Mouse (Mus musculus): ENCODE data around the gene Psmb11. TPM values are rescaled to one million over a fixed set of nuclear protein-coding genes. Genes with fewer than 3 reads are reported as not detected.

Psmb11 gene
- polyA plus RNA-seq, 2 experiments: 0.01 TPM; not detected in 1

GRCm38 (mm10) chr14:54653496-54653895 lies 32.3 kb downstream of the Psmb11 start:
- Histone ChIP-seq H3K4me3 (replicated peaks; ENCODE audit: low read length) (peak overlapping the region; percentile 51), H3K4me1 (ENCODE audit: control insufficient read depth, insufficient read depth, low read length) (peaks cover 12% of the 10 kb centered on the region), H3K4me2 (replicated peaks; ENCODE audit: low read depth, low read length, severe bottlenecking) (peak overlapping the region; percentile 74), H3K27me3 (ENCODE audit: control insufficient read depth, insufficient read depth, low read length) (no peaks in the 10 kb centered on the region), H3K36me3 (ENCODE audit: control insufficient read depth, insufficient read depth, low read length) (peaks cover 64% of the 10 kb centered on the region), H3K9me3 (ENCODE audit: control insufficient read depth, low read length) (no peaks in the 10 kb centered on the region), H3K27ac (replicated peaks; ENCODE audit: low read depth, low read length) (peak overlapping the region; percentile 49), H3K9ac (ENCODE audit: low read depth, low read length, severe bottlenecking) (peak overlapping the region; percentile 61)
- peak; percentile 79; the same call in 1 of the 2 replicates for TF ChIP-seq POLR2A (IDR thresholded peaks at IDR 0.05; ENCODE audit: borderline replicate concordance, extremely low read depth, insufficient read depth, insufficient read length)
- ATAC-seq (ENCODE audit: low FRiP score, low read depth) (peak; percentile 87), DNase-seq (ENCODE audit: low spot score) (peak; percentile 89)
- WGBS: under 1% methylated on average over 12 of the region's 12 CpGs

GRCm38 (mm10) chr14:54660009-54660408 lies 38.8 kb downstream of the Psmb11 start:
- no peak overlapping the region for H3K27ac ChIP-seq (replicated peaks; ENCODE audit: low read depth, low read length)
- no peak overlapping the region for H3K4me3 ChIP-seq (replicated peaks; ENCODE audit: low read length)
- H3K36me3 ChIP-seq (ENCODE audit: control insufficient read depth, insufficient read depth, low read length): peaks cover 97% of the 10 kb centered on the region
- H3K9me3 ChIP-seq (ENCODE audit: control insufficient read depth, low read length): no peaks in the 10 kb centered on the region
- ATAC-seq (ENCODE audit: low FRiP score, low read depth) (no peak), DNase-seq (ENCODE audit: low spot score) (no peak)
- H3K27me3 ChIP-seq (ENCODE audit: control insufficient read depth, insufficient read depth, low read length): no peaks in the 10 kb centered on the region
- no peaks in the 10 kb centered on the region for H3K4me1 ChIP-seq (ENCODE audit: control insufficient read depth, insufficient read depth, low read length)
- WGBS: 89% methylated on average over 2 of the region's 2 CpGs
- no peak overlapping the region for H3K9ac ChIP-seq (ENCODE audit: low read depth, low read length, severe bottlenecking)
- TF ChIP-seq POLR2A (IDR thresholded peaks at IDR 0.05; ENCODE audit: borderline replicate concordance, extremely low read depth, insufficient read depth, insufficient read length): no peak
- no peak overlapping the region for H3K4me2 ChIP-seq (replicated peaks; ENCODE audit: low read depth, low read length, severe bottlenecking)

GRCm38 (mm10) chr14:54664477-54665222 lies 43.4 kb downstream of the Psmb11 start:
- 95% methylated on average over 10 of the region's 10 CpGs for WGBS
- Histone ChIP-seq H3K27me3 (ENCODE audit: control insufficient read depth, insufficient read depth, low read length) (no peaks in the 10 kb centered on the region), H3K4me1 (ENCODE audit: control insufficient read depth, insufficient read depth, low read length) (no peaks in the 10 kb centered on the region), H3K4me2 (replicated peaks; ENCODE audit: low read depth, low read length, severe bottlenecking) (no peak overlapping the region), H3K27ac (replicated peaks; ENCODE audit: low read depth, low read length) (no peak overlapping the region), H3K9me3 (ENCODE audit: control insufficient read depth, low read length) (no peaks in the 10 kb centered on the region), H3K9ac (ENCODE audit: low read depth, low read length, severe bottlenecking) (no peak overlapping the region), H3K36me3 (ENCODE audit: control insufficient read depth, insufficient read depth, low read length) (peaks cover 96% of the 10 kb centered on the region), H3K4me3 (replicated peaks; ENCODE audit: low read length) (no peak overlapping the region)
- no peak for DNase-seq (ENCODE audit: low spot score)
- TF ChIP-seq POLR2A (IDR thresholded peaks at IDR 0.05; ENCODE audit: borderline replicate concordance, extremely low read depth, insufficient read depth, insufficient read length): no peak
- no peak for ATAC-seq (ENCODE audit: low FRiP score, low read depth)

GRCm38 (mm10) chr14:54669381-54669780 lies 48.1 kb downstream of the Psmb11 start:
- Histone ChIP-seq H3K27ac (replicated peaks; ENCODE audit: low read depth, low read length) (no peak overlapping the region), H3K4me1 (ENCODE audit: control insufficient read depth, insufficient read depth, low read length) (no peaks in the 10 kb centered on the region)

GRCm38 (mm10) chr14:54674317-54674716 lies 53.1 kb downstream of the Psmb11 start:
- H3K36me3 ChIP-seq (ENCODE audit: control insufficient read depth, insufficient read depth, low read length): peaks cover 87% of the 10 kb centered on the region
- 76% methylated on average over 2 of the region's 2 CpGs for WGBS
- no peak overlapping the region for H3K9ac ChIP-seq (ENCODE audit: low read depth, low read length, severe bottlenecking)
- H3K27ac ChIP-seq (replicated peaks; ENCODE audit: low read depth, low read length): no peak overlapping the region
- ATAC-seq (ENCODE audit: low FRiP score, low read depth) (no peak), DNase-seq (ENCODE audit: low spot score) (no peak)
- no peak overlapping the region for H3K4me2 ChIP-seq (replicated peaks; ENCODE audit: low read depth, low read length, severe bottlenecking)
- TF ChIP-seq POLR2A (IDR thresholded peaks at IDR 0.05; ENCODE audit: borderline replicate concordance, extremely low read depth, insufficient read depth, insufficient read length): no peak
- no peak overlapping the region for H3K4me3 ChIP-seq (replicated peaks; ENCODE audit: low read length)
- no peaks in the 10 kb centered on the region for H3K9me3 ChIP-seq (ENCODE audit: control insufficient read depth, low read length)
- H3K4me1 ChIP-seq (ENCODE audit: control insufficient read depth, insufficient read depth, low read length): no peaks in the 10 kb centered on the region
- no peaks in the 10 kb centered on the region for H3K27me3 ChIP-seq (ENCODE audit: control insufficient read depth, insufficient read depth, low read length)

More at GRCm38 (mm10) chr14:54669381-54669780, 48.1 kb downstream of the Psmb11 start:
- no peak for ATAC-seq (ENCODE audit: low FRiP score, low read depth)
- no peak overlapping the region for H3K4me2 ChIP-seq (replicated peaks; ENCODE audit: low read depth, low read length, severe bottlenecking)
- H3K27me3 ChIP-seq (ENCODE audit: control insufficient read depth, insufficient read depth, low read length): no peaks in the 10 kb centered on the region
- H3K9ac ChIP-seq (ENCODE audit: low read depth, low read length, severe bottlenecking): no peak overlapping the region
- H3K9me3 ChIP-seq (ENCODE audit: control insufficient read depth, low read length): no peaks in the 10 kb centered on the region
- H3K4me3 ChIP-seq (replicated peaks; ENCODE audit: low read length): no peak overlapping the region
- H3K36me3 ChIP-seq (ENCODE audit: control insufficient read depth, insufficient read depth, low read length): peaks cover 85% of the 10 kb centered on the region
- no peak for DNase-seq (ENCODE audit: low spot score)
- no peak for TF ChIP-seq POLR2A (IDR thresholded peaks at IDR 0.05; ENCODE audit: borderline replicate concordance, extremely low read depth, insufficient read depth, insufficient read length)
- WGBS: 84% methylated on average over 4 of the region's 4 CpGs

Measured in limb, embryonic 14.5 days (tissue).